Mouse (Mus musculus): ENCODE data around the gene Pnp2.
A peak's percentile ranks its signal among the peaks of the same experiment; 100 is the strongest.
"Not testable (repeated sequence)": the region's sequence is repeated elsewhere in the genome, so short reads cannot be mapped to it uniquely, and the experiment has no call there.

The Pnp2 gene

DNA sequence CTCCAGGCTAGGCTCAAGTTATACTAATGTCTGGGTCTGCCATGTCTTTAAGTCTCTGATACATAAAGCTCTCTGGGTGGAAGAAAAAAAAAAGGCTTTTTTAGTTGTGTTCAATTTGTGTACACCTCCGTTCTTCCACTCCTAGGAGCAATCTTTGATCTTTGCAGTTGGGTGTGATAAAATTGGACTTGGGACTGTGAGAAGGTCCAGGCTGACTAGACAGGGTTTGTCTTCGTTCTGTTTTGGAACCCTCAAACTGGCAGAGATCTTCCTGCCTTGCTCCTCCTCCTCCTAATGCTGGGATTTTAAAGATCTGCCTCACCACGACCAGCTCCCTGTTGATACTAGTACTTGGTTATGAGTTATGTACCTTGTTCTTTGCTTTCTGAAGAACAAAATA, 1.4 kb downstream of the Pnp2 start:
- DNase-seq (ENCODE audit: low spot score in 2 of 2): not testable (repeated sequence)

DNA sequence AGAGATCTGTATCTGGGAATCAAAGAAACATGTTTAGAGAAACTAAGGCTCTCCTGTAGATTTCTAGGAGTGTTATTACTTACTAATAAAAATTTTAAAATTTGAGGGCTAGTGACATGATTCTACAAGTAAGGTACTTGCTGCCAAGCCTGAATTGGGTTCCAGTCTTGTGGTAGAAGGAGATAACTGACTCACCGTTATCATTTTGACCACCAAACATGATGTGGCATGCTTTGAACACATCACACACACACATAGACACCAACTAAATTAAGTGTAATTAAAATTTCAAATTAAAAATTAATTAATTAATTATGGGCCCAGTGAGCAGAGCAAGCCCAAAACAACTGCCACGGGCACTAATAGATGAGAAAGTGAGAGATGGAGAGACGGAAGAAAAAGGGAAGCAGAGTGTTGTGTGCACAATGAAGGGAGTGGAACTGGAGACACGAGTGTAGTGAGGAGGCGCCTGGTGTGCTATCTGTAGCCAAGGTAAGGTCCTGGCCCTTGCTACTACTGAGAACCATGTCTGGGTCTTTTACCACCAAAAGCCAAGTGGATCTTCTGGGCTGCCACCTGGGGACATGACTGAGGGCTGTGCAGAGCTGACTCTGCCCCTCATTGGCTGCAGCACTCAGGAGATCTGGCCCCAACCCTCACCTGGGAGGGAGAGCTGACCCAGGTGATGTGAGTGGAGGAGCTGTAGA, 2.6 kb downstream of the Pnp2 start:
- not testable (repeated sequence) for DNase-seq (ENCODE audit: low spot score in 2 of 2)

DNA sequence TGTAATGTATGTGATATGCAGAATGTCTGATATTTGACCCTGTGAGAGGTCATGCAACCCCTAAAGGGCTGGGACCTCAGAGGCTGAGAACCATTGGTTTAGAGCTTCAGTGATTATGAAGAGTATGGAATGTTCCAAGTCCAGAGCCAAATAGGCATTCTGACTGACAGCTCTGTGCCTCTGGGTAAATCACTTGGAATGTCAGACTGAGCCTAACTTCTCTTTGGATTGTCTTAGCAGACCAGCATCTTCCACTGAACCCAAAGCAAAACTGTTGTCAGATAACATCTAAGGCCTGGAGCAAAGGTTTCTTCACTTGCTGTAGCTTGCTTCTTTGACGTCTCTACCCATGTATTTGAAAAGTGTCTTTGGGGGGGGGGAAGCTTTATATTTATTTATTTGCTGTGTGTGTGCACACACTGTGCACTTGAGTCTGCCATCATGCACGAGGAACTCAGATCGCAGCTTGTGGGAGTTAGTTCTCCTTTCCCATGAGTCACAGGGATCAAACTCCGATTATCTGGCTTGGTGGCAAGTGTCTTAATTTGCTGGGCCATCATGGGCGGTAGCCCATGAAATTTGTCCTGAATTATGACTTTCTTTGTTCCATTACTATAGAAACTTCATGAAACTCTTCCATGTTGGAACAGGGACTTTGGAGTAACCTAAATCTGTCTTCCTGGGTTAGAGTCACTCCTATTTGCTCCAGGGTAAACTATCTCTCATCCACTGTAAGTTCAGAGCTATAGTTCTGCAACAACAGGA, 12.6 kb downstream of the Pnp2 start:
- no peak for DNase-seq (ENCODE audit: low spot score in 2 of 2)

DNA sequence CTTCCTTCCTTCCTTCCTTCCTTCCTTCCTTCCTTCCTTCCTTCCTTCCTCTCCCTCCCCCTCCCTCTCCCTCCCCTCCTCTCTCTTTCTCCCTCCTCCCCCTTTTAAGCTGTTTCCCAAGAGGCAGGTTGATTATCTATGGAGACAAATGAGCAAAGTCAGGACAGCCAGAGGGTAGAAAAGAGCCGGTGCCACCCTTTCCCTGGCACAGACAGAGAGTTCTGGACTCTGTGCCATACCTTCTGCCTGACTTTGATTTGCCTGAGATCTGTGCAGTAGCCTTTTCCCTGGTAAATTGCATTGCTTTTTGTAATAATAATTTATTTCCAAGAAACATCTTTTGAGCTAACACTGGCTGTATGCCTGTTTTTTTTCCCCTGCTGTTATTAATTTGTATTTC, 13.2 kb downstream of the Pnp2 start:
- no peak for DNase-seq (ENCODE audit: low spot score in 2 of 2)

DNA sequence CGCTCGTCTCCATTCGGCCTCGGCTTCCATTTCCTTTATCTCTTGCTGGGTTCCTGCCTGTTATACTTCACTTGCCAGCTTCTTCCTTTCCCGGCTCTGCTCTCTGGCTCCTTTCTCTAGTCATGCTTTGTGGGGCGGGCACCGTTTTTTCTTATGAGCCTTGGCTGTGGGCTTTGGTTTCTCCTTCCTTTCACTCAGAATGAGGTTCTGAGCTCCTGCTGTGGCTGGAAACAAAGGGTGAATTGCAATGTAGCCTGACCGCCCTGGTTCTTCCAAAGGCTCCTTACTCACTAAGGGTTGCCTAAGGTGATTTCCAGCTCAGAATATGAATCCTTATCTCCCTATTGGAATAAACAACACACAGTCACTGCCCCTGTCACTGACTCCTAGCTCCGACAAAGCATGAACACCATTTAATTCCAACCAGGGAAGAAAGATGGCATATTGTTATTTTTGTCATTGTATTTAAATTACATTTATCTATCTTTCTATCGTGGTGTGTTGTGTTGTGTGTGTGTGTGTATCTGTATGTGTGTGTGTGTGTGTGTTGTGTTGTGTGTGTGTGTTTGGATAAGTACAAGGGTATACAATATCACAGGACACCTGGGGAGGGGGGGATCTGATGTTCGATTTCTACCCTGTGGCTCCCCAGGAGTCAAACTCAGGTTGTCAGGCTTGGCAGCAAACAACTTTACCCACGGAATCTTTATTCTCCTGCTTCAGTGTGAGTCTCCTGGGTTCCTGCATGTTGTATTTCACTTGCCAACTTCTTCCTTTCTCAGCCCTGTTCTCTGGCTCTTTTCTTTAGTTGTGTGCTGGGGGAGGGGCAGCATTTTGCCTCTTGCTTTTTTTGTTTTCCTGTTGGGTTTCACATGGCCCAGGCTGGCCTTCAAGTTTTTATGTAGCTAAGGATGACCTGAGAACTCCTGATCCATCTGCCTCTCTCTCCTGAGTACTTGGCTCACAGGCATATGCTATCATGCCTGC, 14.1 kb downstream of the Pnp2 start:
- DNase-seq (ENCODE audit: low spot score in 2 of 2): peak; percentile 19 to 38

DNA sequence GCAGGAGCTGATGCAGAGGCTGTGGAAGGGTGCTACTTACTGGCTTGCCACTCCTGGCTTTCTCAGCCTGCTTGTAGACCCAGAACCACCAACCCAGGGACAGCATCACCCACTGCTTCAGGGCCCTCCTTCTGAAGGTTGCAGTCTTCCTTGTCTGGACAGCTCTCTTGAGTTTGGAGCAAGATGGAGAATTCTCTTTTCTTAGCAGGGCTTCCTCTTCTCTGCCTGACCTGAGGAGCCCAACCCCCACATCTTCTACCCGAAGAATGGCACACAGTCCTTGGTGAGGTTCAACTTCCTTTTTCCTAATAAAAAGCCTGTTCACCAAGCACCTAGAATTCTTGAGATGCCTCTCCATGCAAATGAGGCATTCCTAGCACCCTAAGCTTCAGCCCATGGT, 15.0 kb downstream of the Pnp2 start:
- no peak for DNase-seq (ENCODE audit: low spot score in 2 of 2)

DNA sequence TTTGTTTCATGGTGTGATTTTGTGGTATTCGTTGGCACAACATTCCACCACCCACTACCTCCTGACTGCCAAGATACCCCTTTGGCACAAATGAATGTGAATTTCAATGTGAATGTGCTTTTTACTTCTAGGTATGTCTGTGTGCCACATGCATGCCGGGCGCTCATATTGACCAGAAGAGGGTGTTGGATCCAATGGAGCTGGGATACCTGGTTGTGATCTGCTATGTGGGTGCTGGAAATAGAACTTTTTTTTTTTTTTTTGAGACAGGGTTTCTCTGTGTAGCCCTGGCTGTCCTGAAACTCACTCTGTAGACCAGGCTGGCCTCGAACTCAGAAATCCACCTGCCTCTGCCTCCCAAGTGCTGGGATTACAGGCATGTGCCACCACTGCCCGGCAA, 17.3 kb downstream of the Pnp2 start:
- DNase-seq (ENCODE audit: low spot score in 2 of 2): not testable (repeated sequence)

DNA sequence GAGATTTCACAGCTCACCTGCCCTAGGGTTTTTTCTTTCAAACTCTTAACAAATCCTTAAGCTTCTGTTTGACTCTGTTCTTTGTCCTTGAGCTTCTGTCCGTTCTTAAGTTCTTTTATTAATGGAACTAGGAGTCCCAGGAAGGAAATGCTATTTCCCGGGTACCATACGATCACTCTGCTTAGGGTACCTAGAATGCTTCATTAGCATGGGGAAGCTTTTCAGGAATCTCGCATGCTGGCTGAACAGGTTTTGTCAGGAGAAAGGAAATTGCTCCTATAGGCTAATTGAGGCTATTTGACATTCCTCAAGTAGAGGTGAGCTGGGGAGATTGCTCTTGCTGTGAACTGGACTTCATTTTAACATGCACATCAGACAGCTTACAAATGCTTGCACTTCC, 17.9 kb downstream of the Pnp2 start:
- no peak for DNase-seq (ENCODE audit: low spot score in 2 of 2)

DNA sequence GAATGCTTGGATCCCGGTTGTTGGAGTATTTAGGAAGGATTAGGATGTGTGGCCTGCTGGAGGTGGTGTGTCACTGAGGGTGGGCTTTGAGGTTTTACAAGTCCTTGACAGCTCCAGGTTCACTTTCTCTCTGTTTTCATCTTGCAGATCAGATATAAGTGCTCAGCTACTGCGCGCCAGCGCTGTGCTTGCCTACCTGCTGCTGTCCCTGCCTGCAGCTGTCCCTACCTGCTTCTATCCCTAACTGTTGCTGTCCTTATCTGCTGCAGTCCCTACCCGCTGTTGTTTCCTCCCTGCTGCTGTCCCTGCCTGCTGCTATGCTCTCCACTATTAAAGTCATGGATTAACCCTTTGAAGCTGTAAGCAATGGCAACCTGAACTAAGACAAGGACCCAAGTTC, 19.2 kb downstream of the Pnp2 start:
- no peak for DNase-seq (ENCODE audit: low spot score in 2 of 2)

DNA sequence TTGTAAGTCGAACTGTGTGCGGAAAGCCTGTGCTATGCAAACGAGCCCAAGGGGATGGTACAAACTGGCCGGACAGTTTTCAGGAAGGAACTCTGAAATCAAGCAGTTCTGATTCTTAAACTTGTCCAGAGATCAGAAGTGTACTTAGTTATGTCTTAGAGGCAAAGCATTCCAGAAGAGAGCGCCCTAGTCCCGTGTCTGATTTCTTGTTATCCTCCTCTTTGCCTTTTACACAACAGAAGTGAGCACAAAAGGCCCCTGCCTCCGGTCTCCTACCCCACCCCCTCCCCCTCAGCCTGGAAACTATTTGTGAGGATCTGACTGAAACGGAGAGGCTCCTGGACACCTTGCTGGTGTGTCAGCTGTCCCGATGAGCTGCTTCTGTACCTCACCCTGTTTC, 20.9 kb downstream of the Pnp2 start:
- DNase-seq (ENCODE audit: low spot score in 2 of 2): peak in 1 of 2 experiments; percentile 9

DNA sequence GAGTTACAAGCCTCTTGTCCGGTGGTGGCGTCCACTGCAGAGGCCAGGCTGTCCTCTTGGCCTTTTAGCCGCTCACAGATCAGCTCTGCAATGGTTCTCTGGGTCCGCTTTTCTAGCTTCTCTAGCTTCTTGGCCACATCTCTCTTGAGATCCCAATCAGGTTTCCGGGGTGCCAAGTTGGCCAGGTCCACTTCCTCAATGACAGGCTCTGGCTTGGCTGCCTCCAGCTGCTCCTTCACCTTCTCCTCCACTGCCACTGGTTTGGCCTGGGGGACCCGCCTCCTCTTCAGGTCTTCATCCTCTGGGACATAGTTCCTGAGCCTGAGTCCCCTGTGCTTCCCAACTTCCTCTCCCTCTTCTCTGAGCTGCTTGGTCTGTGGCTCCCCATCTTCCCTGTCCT, 22.7 kb downstream of the Pnp2 start:
- DNase-seq (ENCODE audit: low spot score in 2 of 2): not testable (repeated sequence)

DNA sequence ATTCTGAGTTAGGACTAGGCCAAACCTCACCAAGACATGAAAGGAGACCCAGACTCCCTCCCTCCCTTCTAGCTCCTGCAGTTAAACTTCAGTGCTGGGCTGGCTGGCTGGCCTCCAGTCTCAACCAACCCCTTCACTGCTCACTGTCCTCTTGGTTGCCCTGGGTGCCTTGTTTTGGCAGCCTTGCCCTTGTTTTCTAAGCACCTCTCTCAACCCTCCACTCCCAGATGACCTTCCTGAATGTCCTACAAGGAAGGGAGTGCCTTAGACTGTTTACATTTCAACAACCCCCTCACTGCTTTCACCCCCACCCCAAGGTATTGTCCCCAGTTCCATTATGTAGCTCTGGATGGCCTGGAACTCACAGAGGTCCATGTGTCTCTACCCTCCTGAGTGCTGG, 23.8 kb downstream of the Pnp2 start:
- DNase-seq (ENCODE audit: low spot score in 2 of 2): no peak

DNA sequence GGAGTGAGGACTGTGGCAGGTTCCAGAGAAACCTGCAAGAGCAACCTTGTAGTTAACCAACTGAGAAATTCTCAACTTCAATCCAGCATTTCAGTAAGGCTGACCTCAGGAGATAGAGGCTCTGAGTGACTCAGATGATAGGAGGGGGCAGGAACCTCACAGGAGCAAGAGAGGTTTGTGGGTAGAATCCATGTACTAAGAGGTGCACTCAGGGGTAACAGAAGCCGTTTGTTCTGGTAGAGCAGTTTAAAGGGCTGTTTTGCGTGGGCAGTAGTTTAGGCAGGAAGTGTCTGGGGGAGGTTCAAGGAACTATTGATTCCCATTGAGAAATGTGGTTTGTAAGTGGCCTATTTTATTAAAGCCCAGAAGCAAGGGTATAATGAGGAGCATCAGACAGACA, 25.4 kb downstream of the Pnp2 start:
- no peak for DNase-seq (ENCODE audit: low spot score in 2 of 2)

DNA sequence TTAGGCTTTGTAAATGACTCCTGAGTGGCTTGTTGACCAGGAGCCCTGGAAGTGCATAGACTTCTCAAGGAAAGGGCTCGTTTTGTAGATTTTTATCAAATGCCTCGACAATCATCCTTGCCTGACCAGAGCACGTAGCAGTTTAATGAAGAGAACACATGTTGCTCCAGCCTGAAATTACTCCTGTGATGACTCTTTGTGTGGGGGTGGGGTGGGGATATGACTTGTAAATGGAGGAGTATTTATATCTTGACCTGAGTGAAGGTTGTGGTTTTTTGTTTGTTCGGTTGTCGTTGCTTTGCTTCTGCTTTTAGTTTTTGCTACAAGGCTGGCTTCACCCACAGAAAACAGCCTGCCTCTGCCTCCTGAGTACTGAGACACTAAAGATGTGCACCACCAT, 26.0 kb downstream of the Pnp2 start:
- DNase-seq (ENCODE audit: low spot score in 2 of 2): no peak

DNA sequence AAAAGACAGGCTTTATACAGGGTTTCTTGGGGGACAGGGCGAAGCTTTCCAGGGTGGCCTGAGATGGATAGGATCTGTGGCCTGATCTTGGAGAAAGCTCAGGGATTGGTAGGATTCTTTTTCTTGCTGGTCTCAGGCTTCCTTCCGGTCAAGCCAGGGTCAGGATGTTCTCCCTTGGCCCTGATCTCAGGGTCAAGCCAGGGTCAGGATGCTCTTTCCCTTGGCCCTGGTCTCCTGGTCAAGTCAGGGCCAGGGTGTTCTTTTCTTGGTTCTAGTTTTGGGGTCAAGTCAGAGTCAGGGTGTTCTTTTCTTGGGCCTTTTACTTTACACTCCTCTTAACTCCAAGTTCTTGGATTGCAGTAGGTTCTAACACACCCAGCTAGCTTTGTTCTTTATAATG, 31.9 kb downstream of the Pnp2 start:
- no peak for DNase-seq (ENCODE audit: low spot score in 2 of 2)

DNA sequence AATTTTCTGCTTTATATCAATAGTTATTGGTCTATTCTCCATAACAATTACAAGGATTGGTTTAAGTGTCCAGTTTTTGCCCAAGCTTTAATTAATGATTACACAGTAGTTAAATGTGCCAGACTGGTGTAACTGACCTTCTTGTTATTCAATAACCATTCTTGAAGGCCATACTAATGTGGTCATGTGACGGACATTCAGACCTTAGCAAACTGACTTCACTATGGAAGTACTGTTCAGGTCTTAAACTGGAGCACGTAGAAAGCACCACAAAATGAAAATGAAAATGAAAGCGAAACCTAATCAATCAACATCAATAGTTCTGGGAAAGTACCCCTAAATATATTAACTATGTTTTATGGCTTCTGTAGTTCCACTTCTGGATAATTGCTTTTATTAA, 35.2 kb downstream of the Pnp2 start:
- DNase-seq (ENCODE audit: low spot score in 2 of 2): no peak

DNA sequence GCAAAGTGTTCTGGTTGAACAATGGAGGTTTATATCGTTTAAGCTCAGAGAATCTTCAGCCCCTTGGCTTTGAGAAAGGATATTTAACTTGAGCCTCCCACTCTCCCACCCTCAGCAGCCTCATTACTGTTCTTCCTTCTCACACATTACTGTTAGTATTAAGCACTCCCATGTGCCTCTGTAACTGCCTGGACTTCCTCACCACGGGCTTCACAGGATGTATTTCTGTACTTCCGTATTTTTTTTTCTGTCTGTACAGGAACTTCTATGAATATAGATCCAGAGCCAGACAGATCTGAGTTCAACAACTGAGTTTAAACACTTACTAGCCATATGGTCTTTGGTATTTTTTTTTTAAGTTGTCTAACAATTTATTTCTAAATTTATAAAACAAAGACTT, 41.3 kb downstream of the Pnp2 start:
- no peak for DNase-seq (ENCODE audit: low spot score in 2 of 2)

DNA sequence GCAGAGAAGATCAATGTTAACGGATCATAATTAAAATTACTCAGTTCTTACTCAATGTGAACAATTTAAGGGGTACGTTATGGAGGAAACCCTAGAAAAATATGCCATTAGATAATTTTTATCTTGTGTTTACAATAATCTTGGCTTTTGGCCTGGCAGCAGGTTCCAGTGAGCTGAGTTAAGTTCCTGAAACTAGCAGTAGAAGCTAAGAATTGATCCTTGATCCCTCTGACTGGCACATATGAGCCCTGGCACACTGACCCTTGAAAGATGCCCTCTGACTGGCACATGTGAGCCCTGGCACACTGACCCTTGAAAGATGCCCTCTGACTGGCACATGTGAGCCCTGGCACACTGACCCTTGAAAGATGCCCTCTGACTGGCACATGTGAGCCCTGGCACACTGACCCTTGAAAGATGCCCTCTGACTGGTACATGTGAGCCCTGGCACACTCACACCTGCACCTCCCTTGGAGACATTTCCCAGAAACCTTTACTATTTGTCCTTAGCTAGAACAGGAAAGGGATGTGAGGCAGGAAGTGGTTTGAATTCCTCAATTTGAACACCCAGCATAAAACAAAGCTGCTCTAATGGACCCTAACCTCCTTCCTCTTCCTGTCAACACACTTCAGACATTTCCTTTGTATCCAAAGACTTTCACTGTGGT, 42.3 kb downstream of the Pnp2 start:
- no peak for DNase-seq (ENCODE audit: low spot score in 2 of 2)

DNA sequence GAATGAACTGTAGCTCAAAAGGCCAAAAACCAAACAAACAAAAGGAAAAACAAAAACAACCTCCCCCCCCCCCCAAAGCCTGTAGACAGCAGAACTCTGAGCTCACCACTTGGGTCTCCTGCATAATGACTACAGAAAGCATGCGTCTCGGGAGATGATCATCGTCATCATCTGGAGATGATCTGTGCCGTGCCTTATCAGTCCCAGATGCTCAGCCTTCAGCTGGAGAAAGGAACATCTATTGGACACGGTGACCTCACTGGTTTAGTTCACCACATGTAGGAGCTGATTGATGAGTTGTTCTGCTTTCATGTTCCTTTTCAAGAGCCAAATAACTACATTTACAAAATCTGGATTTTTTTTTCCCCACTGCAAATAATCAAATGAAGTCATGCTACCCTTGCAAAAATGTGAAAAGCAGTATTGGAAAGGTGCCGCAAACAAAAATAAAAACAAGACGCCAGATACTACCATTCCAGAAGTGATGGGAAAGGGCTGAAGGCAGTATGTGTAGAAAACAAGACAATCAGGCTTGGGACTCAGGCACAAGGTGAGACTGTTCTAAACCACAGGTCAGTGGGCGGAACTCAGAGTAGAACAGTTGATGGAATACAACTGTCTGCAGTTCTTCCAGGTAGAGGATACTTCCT, 51.5 kb downstream of the Pnp2 start, which contains the start of gene Rnase10:
TSS of gene Rnase10 (plus strand) at position 600 of the 650 bp plus-strand sequence.
- DNase-seq (ENCODE audit: low spot score in 2 of 2): no peak

DNA sequence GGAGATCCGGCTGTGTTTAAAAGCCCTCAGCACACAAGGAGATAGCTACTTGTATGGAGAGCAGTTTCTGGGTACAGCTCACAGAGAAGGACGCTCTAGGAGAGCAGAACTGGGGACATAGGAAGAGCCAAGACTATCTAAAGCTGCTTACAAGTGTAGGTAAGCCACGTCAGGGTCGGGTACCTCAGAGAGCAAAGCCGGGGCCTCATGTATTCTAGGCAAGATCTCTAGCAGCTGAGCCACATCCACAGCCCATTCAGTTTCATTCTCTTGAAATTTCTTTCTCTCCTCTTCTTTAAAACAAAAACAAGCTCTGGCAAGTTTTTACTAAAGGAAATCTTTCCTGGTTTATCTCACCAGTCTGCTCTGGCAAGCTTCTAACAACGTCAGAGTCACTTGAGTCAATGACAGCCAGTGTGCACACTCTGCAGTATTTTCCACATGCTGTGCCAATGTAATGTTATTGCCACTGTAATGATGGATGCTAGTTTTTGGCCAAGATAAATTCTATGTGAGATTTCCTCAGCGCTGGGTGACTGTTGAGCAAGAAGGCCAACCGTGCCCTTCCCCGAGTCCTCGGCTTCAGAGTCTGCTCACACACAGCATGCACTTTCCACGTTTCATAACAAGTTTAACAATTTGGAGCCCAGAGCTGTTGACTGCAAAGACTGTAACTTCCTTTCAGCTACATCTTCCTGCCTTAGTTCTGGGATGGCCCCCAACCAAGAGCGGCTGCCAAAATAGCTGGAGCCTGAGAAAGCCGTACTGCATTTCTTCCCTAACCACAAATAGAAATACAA, 52.3 kb downstream of the Pnp2 start:
- peak; percentile 15 to 34 for DNase-seq (ENCODE audit: low spot score in 2 of 2)

All from left cerebral cortex, adult 9 months (tissue).